Mouse (Mus musculus): ENCODE results near the gene Cdip1.
"Not testable (repeated sequence)": the region's sequence is repeated elsewhere in the genome, so short reads cannot be mapped to it uniquely, and the experiment has no call there.

- not testable (repeated sequence) for TF ChIP-seq CTCF (IDR thresholded peaks at IDR 0.05; ENCODE audit: borderline replicate concordance, extremely low read depth, insufficient read depth, insufficient read length); POLR2A (IDR thresholded peaks at IDR 0.05; ENCODE audit: borderline replicate concordance, extremely low read depth, insufficient read depth, insufficient read length, poor library complexity, severe bottlenecking)
Measured at GRCm38 (mm10) chr16:4824466-4824865, 34.4 kb upstream of the Cdip1 start.
